Mouse (Mus musculus) heart, embryonic 16.5 days (tissue): Measurements from ENCODE around the gene Commd9. TPM values are rescaled to one million over a fixed set of nuclear protein-coding genes. Genes with fewer than 3 reads are reported as not detected.

Source experiments
- ATAC-seq: fragments of 200-750 bp; cut with Nextera tagmentation; replicated peaks from 2 replicates; pipeline ENCODE4 v1.8.0; 2017; ENCODE audit warnings: moderate number of reproducible peaks; ENCODE audit not compliant: insufficient read depth, low FRiP score; ENCODE audit errors: extremely low read depth
- H3K27ac ChIP-seq: fragments of 300-500 bp; sonication (generic); 2 replicates; pipeline ENCODE4 v1.5.1; 2014; ENCODE audit warnings: mild to moderate bottlenecking, low read length, control low read depth, moderate library complexity
- H3K27me3 ChIP-seq: fragments of 300-500 bp; sonication (generic); 2 replicates; pipeline ENCODE4 v1.6.1; 2014; ENCODE audit warnings: low read length, mixed read lengths; ENCODE audit not compliant: control insufficient read depth, insufficient read depth
- H3K36me3 ChIP-seq: fragments of 300-500 bp; sonication (generic); 2 replicates; pipeline ENCODE4 v1.6.1; 2014; ENCODE audit not compliant: control insufficient read depth, insufficient read depth
- H3K4me1 ChIP-seq: fragments of 300-500 bp; sonication (generic); 2 replicates; pipeline ENCODE4 v1.6.1; 2014; ENCODE audit warnings: low read length, mixed read lengths; ENCODE audit not compliant: control insufficient read depth, insufficient read depth
- H3K4me2 ChIP-seq: fragments of 300-500 bp; sonication (generic); 2 replicates; pipeline ENCODE4 v1.6.1; 2014; ENCODE audit warnings: low read depth, mild to moderate bottlenecking, control low read depth, low read length
- H3K4me3 ChIP-seq: fragments of 300-500 bp; sonication (generic); 2 replicates; pipeline ENCODE4 v1.5.1; 2014; ENCODE audit warnings: mild to moderate bottlenecking, control low read depth, low read length
- H3K9ac ChIP-seq: fragments of 300-500 bp; sonication (generic); 2 replicates; pipeline ENCODE4 v1.6.1; 2014; ENCODE audit warnings: low read length, control low read depth
- H3K9me3 ChIP-seq: fragments of 300-500 bp; sonication (generic); replicated peaks from 2 replicates; pipeline ENCODE4 v1.6.1; 2016; ENCODE audit warnings: low read length; ENCODE audit not compliant: control insufficient read depth
- WGBS: fragments of 180-500 bp; shearing (Covaris S2); extraction: QIAGEN DNeasy Blood & Tissue Kit; methylation state at CpG from one replicate; pipeline ENCODE4 v1.1.7; 2014; 5-methylcytosine and 5-hydroxymethylcytosine counted together
- polyA plus RNA-seq: library from polyadenylated mRNA; unstranded; fragments of >200 nt; fragmentation: Nextera tagmentation; extraction: Ambion mirVana; gene quantifications from 2 replicates; pipeline ENCODE4 v1.2.1, GENCODE M21; 2015

The Commd9 gene
- polyA plus RNA-seq, 1 experiment from 2014 or later = 51.8 TPM

- Histone ChIP-seq H3K27ac (no peak overlapping the region), H3K27me3 (no peaks in the 10 kb centered on the region), H3K4me1 (peaks cover 10% of the 10 kb centered on the region), H3K9me3 (no peaks in the 10 kb centered on the region), H3K4me2 (no peak overlapping the region), H3K9ac (no peak overlapping the region), H3K36me3 (no peaks in the 10 kb centered on the region), H3K4me3 (no peak overlapping the region)
- no peak for ATAC-seq
- WGBS = 77% methylated on average over 9 of the region's 9 CpGs
Measured at GRCm38 (mm10) chr2:101881471-101882162, 4.4 kb upstream of the Commd9 start.

GRCm38 (mm10) chr2:101882998-101883397, 3.0 kb upstream of the Commd9 start, which contains the start of gene Prr5l:
TSS of gene Prr5l (minus strand) at chr2:101883027.
- H3K36me3 ChIP-seq = no peaks in the 10 kb centered on the region
- WGBS = 51% methylated on average over 3 of the region's 3 CpGs
- no peaks in the 10 kb centered on the region for H3K9me3 ChIP-seq
- no peaks in the 10 kb centered on the region for H3K27me3 ChIP-seq
- H3K4me2 ChIP-seq = no peak within 1 kb of the TSS
- H3K27ac ChIP-seq = no peak within 1 kb of the TSS
- ATAC-seq = no peak
- H3K4me3 ChIP-seq = no peak within 1 kb of the TSS
- H3K9ac ChIP-seq = no peak within 1 kb of the TSS
- peaks cover 8% of the 10 kb centered on the region for H3K4me1 ChIP-seq

GRCm38 (mm10) chr2:101884286-101884685, 1.8 kb upstream of the Commd9 start:
- H3K36me3 ChIP-seq = no peaks in the 10 kb centered on the region
- H3K27ac ChIP-seq = no peak overlapping the region
- ATAC-seq = no peak
- 35% methylated on average over 2 of the region's 2 CpGs for WGBS
- H3K4me2 ChIP-seq = no peak overlapping the region
- no peak overlapping the region for H3K4me3 ChIP-seq
- H3K27me3 ChIP-seq = no peaks in the 10 kb centered on the region
- H3K9ac ChIP-seq = no peak overlapping the region
- peaks cover 8% of the 10 kb centered on the region for H3K4me1 ChIP-seq
- no peaks in the 10 kb centered on the region for H3K9me3 ChIP-seq

GRCm38 (mm10) chr2:101888886-101889285, 2.8 kb downstream of the Commd9 start:
- no peak overlapping the region for H3K27ac ChIP-seq
- H3K9me3 ChIP-seq = no peaks in the 10 kb centered on the region
- WGBS = 92% methylated on average over 8 of the region's 8 CpGs
- H3K4me1 ChIP-seq = peaks cover 8% of the 10 kb centered on the region
- H3K27me3 ChIP-seq = no peaks in the 10 kb centered on the region
- no peak overlapping the region for H3K9ac ChIP-seq
- no peak for ATAC-seq
- H3K4me3 ChIP-seq = no peak overlapping the region
- H3K4me2 ChIP-seq = no peak overlapping the region
- no peaks in the 10 kb centered on the region for H3K36me3 ChIP-seq

GRCm38 (mm10) chr2:101891143-101891542, 5.1 kb downstream of the Commd9 start:
- 49% methylated on average over 7 of the region's 7 CpGs for WGBS
- Histone ChIP-seq H3K9me3 (no peaks in the 10 kb centered on the region), H3K4me3 (no peak overlapping the region), H3K27ac (no peak overlapping the region), H3K4me2 (no peak overlapping the region), H3K4me1 (peaks cover 6% of the 10 kb centered on the region), H3K9ac (no peak overlapping the region), H3K36me3 (peaks cover 6% of the 10 kb centered on the region), H3K27me3 (no peaks in the 10 kb centered on the region)
- ATAC-seq = no peak

GRCm38 (mm10) chr2:101894126-101894525, 8.1 kb downstream of the Commd9 start:
- 90% methylated on average over 3 of the region's 3 CpGs for WGBS
- no peak for ATAC-seq
- H3K36me3 ChIP-seq = peaks cover 6% of the 10 kb centered on the region

GRCm38 (mm10) chr2:101896425-101897204, 10.6 kb downstream of the Commd9 start:
- Histone ChIP-seq H3K27me3 (no peaks in the 10 kb centered on the region), H3K4me1 (no peaks in the 10 kb centered on the region), H3K9me3 (no peaks in the 10 kb centered on the region), H3K27ac (no peak overlapping the region), H3K4me2 (no peak overlapping the region), H3K9ac (no peak overlapping the region), H3K4me3 (no peak overlapping the region), H3K36me3 (peaks cover 9% of the 10 kb centered on the region)
- 71% methylated on average over 10 of the region's 10 CpGs for WGBS
- ATAC-seq = no peak

More at GRCm38 (mm10) chr2:101894126-101894525, 8.1 kb downstream of the Commd9 start:
- Histone ChIP-seq H3K4me1 (no peaks in the 10 kb centered on the region), H3K9me3 (no peaks in the 10 kb centered on the region), H3K4me3 (no peak overlapping the region), H3K27me3 (no peaks in the 10 kb centered on the region), H3K9ac (no peak overlapping the region), H3K4me2 (no peak overlapping the region), H3K27ac (no peak overlapping the region)

- no peak for ATAC-seq
- H3K9ac ChIP-seq = no peak overlapping the region
- 0 out of 2 replicates have a peak, but pooled peaks cover 2% of the 10 kb centered on the region for H3K4me1 ChIP-seq
- H3K9me3 ChIP-seq = no peaks in the 10 kb centered on the region
- H3K4me3 ChIP-seq = no peak overlapping the region
- H3K27me3 ChIP-seq = no peaks in the 10 kb centered on the region
- 0 out of 2 replicates have a peak, but pooled peaks cover 3% of the 10 kb centered on the region for H3K36me3 ChIP-seq
- H3K27ac ChIP-seq = no peak overlapping the region
- no peak overlapping the region for H3K4me2 ChIP-seq
- WGBS = 82% methylated on average over 4 of the region's 4 CpGs
Measured at GRCm38 (mm10) chr2:101902196-101902595, 16.1 kb downstream of the Commd9 start.
